Mouse (Mus musculus): ENCODE results near the gene 4931414P19Rik. TPM values are rescaled to one million over a fixed set of nuclear protein-coding genes. Genes with fewer than 3 reads are reported as not detected.

Gene 4931414P19Rik
- polyA plus RNA-seq (2015; fragmentation: Nextera tagmentation; extraction: Ambion mirVana) = 5.1 and 6.1 TPM in 2 replicates

GRCm38 (mm10) chr14:54605752-54606321 is at the start of gene 4931414P19Rik:
Gene 4931414P19Rik, minus strand, starts transcription at chr14:54605993.
- H3K27me3 ChIP-seq = no peaks in the 10 kb centered on the region
- H3K4me2 ChIP-seq = peak within 1 kb of the TSS; percentile 67
- H3K4me1 ChIP-seq (replicated peaks) = peaks cover 26% of the 10 kb centered on the region
- peak within 1 kb of the TSS; percentile 49 for H3K4me3 ChIP-seq
- WGBS = under 1% methylated on average over 36 of the region's 39 CpGs
- H3K9ac ChIP-seq = peak within 1 kb of the TSS; percentile 35
- no peaks in the 10 kb centered on the region for H3K36me3 ChIP-seq
- peak; percentile 10; the same call in 1 of the 2 replicates for ATAC-seq (ENCODE audit: low FRiP score, low read depth)
- no peaks in the 10 kb centered on the region for H3K9me3 ChIP-seq
- H3K27ac ChIP-seq (replicated peaks) = peak within 1 kb of the TSS; percentile 69

GRCm38 (mm10) chr14:54653496-54653895 is 47.7 kb upstream of the 4931414P19Rik start:
- peak overlapping the region; percentile 87 for H3K27ac ChIP-seq (replicated peaks)
- no peaks in the 10 kb centered on the region for H3K27me3 ChIP-seq
- peak; percentile 86 for ATAC-seq (ENCODE audit: low FRiP score, low read depth)
- peak overlapping the region; percentile 84 for H3K9ac ChIP-seq
- peak overlapping the region; percentile 67 for H3K4me3 ChIP-seq
- H3K4me2 ChIP-seq = peak overlapping the region; percentile 92
- no peaks in the 10 kb centered on the region for H3K9me3 ChIP-seq
- H3K4me1 ChIP-seq (replicated peaks) = peaks cover 48% of the 10 kb centered on the region
- H3K36me3 ChIP-seq = peaks cover 59% of the 10 kb centered on the region
- WGBS = 0% methylated on average over 12 of the region's 12 CpGs

- peak overlapping the region; percentile 67 for H3K4me3 ChIP-seq
- 0 out of 2 replicates have a peak, but pooled peaks have one; percentile 11 for ATAC-seq (ENCODE audit: low FRiP score, low read depth)
- peak overlapping the region; percentile 84 for H3K9ac ChIP-seq
- no peaks in the 10 kb centered on the region for H3K9me3 ChIP-seq
- 0% methylated on average over 7 of the region's 7 CpGs for WGBS
- peaks cover 59% of the 10 kb centered on the region for H3K36me3 ChIP-seq
- peak overlapping the region; percentile 87 for H3K27ac ChIP-seq (replicated peaks)
- no peaks in the 10 kb centered on the region for H3K27me3 ChIP-seq
- H3K4me1 ChIP-seq (replicated peaks) = peaks cover 55% of the 10 kb centered on the region
- peak overlapping the region; percentile 92 for H3K4me2 ChIP-seq
Measured at GRCm38 (mm10) chr14:54652787-54653186, 47.0 kb upstream of the 4931414P19Rik start.

GRCm38 (mm10) chr14:54651556-54651955 is 45.8 kb upstream of the 4931414P19Rik start:
- H3K9ac ChIP-seq = 0 out of 2 replicates have a peak overlapping the region, but pooled peaks have one; percentile 21

GRCm38 (mm10) chr14:54650621-54651454 is 45.0 kb upstream of the 4931414P19Rik start:
- Histone ChIP-seq H3K9ac (no peak overlapping the region), H3K36me3 (peaks cover 59% of the 10 kb centered on the region), H3K27ac (replicated peaks) (peak overlapping the region; percentile 22; the same call in 1 of the 2 replicates), H3K4me1 (replicated peaks) (peaks cover 55% of the 10 kb centered on the region), H3K27me3 (no peaks in the 10 kb centered on the region), H3K9me3 (no peaks in the 10 kb centered on the region), H3K4me2 (peak overlapping the region; percentile 92), H3K4me3 (peak overlapping the region; percentile 6; the same call in 1 of the 2 replicates)
- peak; percentile 31 for ATAC-seq (ENCODE audit: low FRiP score, low read depth)
- WGBS = 64% methylated on average over 23 of the region's 23 CpGs

More at GRCm38 (mm10) chr14:54651556-54651955, 45.8 kb upstream of the 4931414P19Rik start:
- Histone ChIP-seq H3K9me3 (no peaks in the 10 kb centered on the region), H3K4me3 (peak overlapping the region; percentile 6; the same call in 1 of the 2 replicates), H3K36me3 (peaks cover 59% of the 10 kb centered on the region), H3K27ac (replicated peaks) (peak overlapping the region; percentile 22; the same call in 1 of the 2 replicates), H3K27me3 (no peaks in the 10 kb centered on the region), H3K4me2 (peak overlapping the region; percentile 92), H3K4me1 (replicated peaks) (peaks cover 55% of the 10 kb centered on the region)
- no peak; the same call in 1 of the 2 replicates for ATAC-seq (ENCODE audit: low FRiP score, low read depth)
- 73% methylated on average over 4 of the region's 4 CpGs for WGBS

- Histone ChIP-seq H3K36me3 (peaks cover 82% of the 10 kb centered on the region), H3K27ac (replicated peaks) (no peak overlapping the region), H3K4me3 (no peak overlapping the region), H3K4me2 (no peak overlapping the region), H3K4me1 (replicated peaks) (peaks cover 47% of the 10 kb centered on the region), H3K9ac (no peak overlapping the region), H3K27me3 (no peaks in the 10 kb centered on the region), H3K9me3 (no peaks in the 10 kb centered on the region)
- no peak for ATAC-seq (ENCODE audit: low FRiP score, low read depth)
- 80% methylated on average over 4 of the region's 4 CpGs for WGBS
Measured at GRCm38 (mm10) chr14:54647900-54648299, 42.1 kb upstream of the 4931414P19Rik start.

DNA sequence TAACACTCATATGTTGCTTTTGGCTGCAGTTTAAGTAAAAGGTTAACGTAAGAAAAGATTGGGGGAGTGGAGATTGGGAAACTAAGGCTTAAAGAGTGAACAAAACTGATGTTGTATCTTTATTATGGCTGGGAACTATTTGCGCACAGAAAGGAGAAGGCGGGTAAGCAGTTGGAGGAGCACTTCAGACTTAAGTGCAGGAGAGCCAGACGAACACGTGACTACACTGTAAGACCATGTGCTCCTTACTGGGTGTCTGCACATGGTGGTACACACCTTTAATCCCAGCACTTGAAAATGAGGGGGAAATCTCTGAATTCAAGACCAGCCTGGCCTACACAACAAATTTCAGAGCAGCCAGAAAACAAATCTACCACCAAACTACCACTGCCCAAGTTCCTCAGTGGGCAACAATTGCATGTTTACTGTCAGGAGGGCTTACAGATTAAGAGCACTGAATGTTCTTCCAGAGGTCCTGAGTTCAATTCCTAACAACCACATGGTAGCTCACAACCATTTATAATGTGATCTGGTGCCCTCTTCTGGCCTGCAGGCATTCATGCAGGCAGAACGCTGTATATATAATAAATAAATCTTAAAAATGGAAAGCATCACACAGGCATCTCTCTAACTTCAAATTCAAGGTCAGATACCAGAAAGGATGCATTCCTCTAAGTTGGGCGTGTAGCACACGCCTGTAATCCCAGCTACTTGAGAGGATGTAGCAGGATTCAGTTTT is 41.3 kb upstream of the 4931414P19Rik start:
- Histone ChIP-seq H3K4me2 (no peak overlapping the region), H3K9ac (no peak overlapping the region), H3K4me1 (replicated peaks) (peaks cover 43% of the 10 kb centered on the region), H3K4me3 (no peak overlapping the region), H3K27ac (replicated peaks) (no peak overlapping the region), H3K9me3 (no peaks in the 10 kb centered on the region), H3K27me3 (no peaks in the 10 kb centered on the region), H3K36me3 (peaks cover 90% of the 10 kb centered on the region)
- WGBS = 94% methylated on average over 8 of the region's 8 CpGs
- no peak for ATAC-seq (ENCODE audit: low FRiP score, low read depth)

DNA sequence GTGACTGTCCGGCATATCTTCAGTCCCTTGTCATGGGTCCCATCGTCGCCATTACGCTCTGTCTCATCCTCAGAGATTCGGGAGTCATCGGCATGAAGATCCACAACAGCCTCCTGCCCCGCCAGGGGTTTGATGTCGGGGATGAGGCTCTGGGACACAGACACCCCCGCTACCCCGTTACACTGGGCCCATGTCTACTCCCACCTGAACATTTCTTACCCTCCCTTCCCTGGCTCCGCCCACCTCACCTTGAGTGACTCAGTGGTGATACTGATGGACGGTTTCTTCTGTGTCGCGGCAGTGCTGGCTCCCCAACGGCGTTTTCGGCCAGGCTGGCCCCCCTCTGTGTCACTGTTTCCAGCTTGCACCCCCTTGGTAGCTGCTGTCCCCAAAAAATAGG is 40.7 kb upstream of the 4931414P19Rik start:
- H3K4me1 ChIP-seq (replicated peaks) = peaks cover 40% of the 10 kb centered on the region
- 96% methylated on average over 17 of the region's 17 CpGs for WGBS
- H3K9me3 ChIP-seq = no peaks in the 10 kb centered on the region
- H3K27me3 ChIP-seq = no peaks in the 10 kb centered on the region
- ATAC-seq (ENCODE audit: low FRiP score, low read depth) = no peak
- no peak overlapping the region for H3K4me2 ChIP-seq
- no peak overlapping the region for H3K27ac ChIP-seq (replicated peaks)
- H3K36me3 ChIP-seq = peaks cover 86% of the 10 kb centered on the region
- no peak overlapping the region for H3K9ac ChIP-seq
- no peak overlapping the region for H3K4me3 ChIP-seq

- Histone ChIP-seq H3K9ac (no peak overlapping the region), H3K4me2 (no peak overlapping the region), H3K4me1 (replicated peaks) (peaks cover 30% of the 10 kb centered on the region), H3K27me3 (no peaks in the 10 kb centered on the region), H3K36me3 (peaks cover 69% of the 10 kb centered on the region), H3K27ac (replicated peaks) (no peak overlapping the region), H3K9me3 (no peaks in the 10 kb centered on the region), H3K4me3 (no peak overlapping the region)
- ATAC-seq (ENCODE audit: low FRiP score, low read depth) = no peak
- 95% methylated on average over 9 of the region's 9 CpGs for WGBS
Measured at GRCm38 (mm10) chr14:54644294-54644693, 38.5 kb upstream of the 4931414P19Rik start.

GRCm38 (mm10) chr14:54643011-54643410 is 37.2 kb upstream of the 4931414P19Rik start:
- Histone ChIP-seq H3K9ac (no peak overlapping the region), H3K4me1 (replicated peaks) (peaks cover 32% of the 10 kb centered on the region), H3K27ac (replicated peaks) (no peak overlapping the region), H3K9me3 (no peaks in the 10 kb centered on the region), H3K4me2 (no peak overlapping the region), H3K27me3 (no peaks in the 10 kb centered on the region), H3K36me3 (peaks cover 58% of the 10 kb centered on the region), H3K4me3 (no peak overlapping the region)
- WGBS = 81% methylated on average over 2 of the region's 2 CpGs
- no peak for ATAC-seq (ENCODE audit: low FRiP score, low read depth)

DNA sequence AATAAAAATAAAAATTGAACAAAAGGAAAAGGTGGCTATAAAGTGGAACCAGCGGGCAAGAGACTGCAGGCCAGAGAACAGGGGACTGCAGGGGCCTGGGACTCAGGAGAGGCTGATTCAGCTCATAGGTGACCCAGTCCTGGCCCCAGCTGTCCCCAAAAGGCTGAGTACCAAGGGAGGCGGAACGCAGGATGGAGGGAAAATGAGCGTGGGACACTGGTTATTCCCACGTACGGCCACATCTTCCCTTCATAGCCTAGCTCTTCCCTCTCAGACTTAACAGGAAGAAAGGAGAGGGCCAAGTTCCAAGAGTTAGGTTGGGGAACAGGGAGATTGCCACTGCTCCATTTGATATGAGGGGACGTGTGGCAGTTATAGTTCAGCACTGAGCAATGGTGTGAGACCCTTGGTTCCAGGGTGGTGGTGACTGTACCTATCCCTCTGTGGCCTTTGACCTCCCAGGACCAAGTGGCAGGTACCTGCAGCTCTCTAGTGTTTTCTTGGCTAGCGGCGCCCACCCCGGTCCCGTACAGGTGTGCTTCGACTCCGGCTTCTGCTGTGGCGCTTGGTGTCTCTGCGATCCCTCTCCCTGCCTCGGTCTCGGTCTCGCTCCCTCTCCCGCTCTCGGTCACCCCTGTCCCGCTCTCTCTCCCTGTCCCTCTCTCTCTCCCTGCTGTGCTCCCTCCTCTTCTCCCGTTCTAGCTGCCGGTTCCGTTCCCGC is 36.6 kb upstream of the 4931414P19Rik start:
- 79% methylated on average over 25 of the region's 25 CpGs for WGBS
- Histone ChIP-seq H3K27ac (replicated peaks) (peak overlapping the region; percentile 45; the same call in 1 of the 2 replicates), H3K4me3 (no peak overlapping the region), H3K9ac (no peak overlapping the region), H3K4me1 (replicated peaks) (peaks cover 30% of the 10 kb centered on the region), H3K27me3 (no peaks in the 10 kb centered on the region), H3K9me3 (no peaks in the 10 kb centered on the region), H3K36me3 (peaks cover 52% of the 10 kb centered on the region), H3K4me2 (no peak overlapping the region)
- no peak for ATAC-seq (ENCODE audit: low FRiP score, low read depth)

Data from hindbrain, embryonic 15.5 days (tissue).